Mouse (Mus musculus) stomach, embryonic 14.5 days (tissue): ENCODE measurements around the gene Wdr60. TPM values are rescaled to one million over a fixed set of nuclear protein-coding genes. Genes with fewer than 3 reads are reported as not detected.

ENCODE experiments used
- ATAC-seq: fragments of 200-750 bp; cut with Nextera tagmentation; 2 replicates; pipeline ENCODE4 v1.8.0; 2017; ENCODE audit warnings: low read depth, moderate TSS enrichment; ENCODE audit not compliant: insufficient number of reproducible peaks, insufficient read depth, low FRiP score
- H3K27ac ChIP-seq: fragments of 300-500 bp; sonication (generic); 2 replicates; pipeline ENCODE4 v1.5.1; 2014; ENCODE audit warnings: mild to moderate bottlenecking, low read length, moderate library complexity, mixed read lengths
- H3K27me3 ChIP-seq: fragments of 300-500 bp; sonication (generic); 2 replicates; pipeline ENCODE4 v1.6.1; 2014; ENCODE audit warnings: low read length, control low read depth, mixed read lengths; ENCODE audit not compliant: control insufficient read depth, insufficient read depth
- H3K36me3 ChIP-seq: fragments of 300-500 bp; sonication (generic); 2 replicates; pipeline ENCODE4 v1.6.1; 2014; ENCODE audit warnings: mild to moderate bottlenecking, control low read depth, low read length, moderate library complexity, mixed read lengths; ENCODE audit not compliant: control insufficient read depth, insufficient read depth
- H3K4me1 ChIP-seq: fragments of 300-500 bp; sonication (generic); 2 replicates; pipeline ENCODE4 v1.6.1; 2014; ENCODE audit warnings: low read length, control low read depth, mixed read lengths; ENCODE audit not compliant: control insufficient read depth, insufficient read depth
- H3K4me2 ChIP-seq: fragments of 300-500 bp; sonication (generic); replicated peaks from 2 replicates; pipeline ENCODE4 v1.6.1; 2014; ENCODE audit warnings: low read depth, low read length, control low read depth
- H3K4me3 ChIP-seq: fragments of 300-500 bp; sonication (generic); 2 replicates; pipeline ENCODE4 v1.5.1; 2014; ENCODE audit warnings: low read depth, low read length, control low read depth
- H3K9ac ChIP-seq: fragments of 300-500 bp; sonication (generic); replicated peaks from 2 replicates; pipeline ENCODE4 v1.6.1; 2014; ENCODE audit warnings: low read depth, mild to moderate bottlenecking, control low read depth, low read length, moderate library complexity, mixed read lengths
- H3K9me3 ChIP-seq: fragments of 300-500 bp; sonication (generic); 2 replicates; pipeline ENCODE4 v1.6.1; 2016; ENCODE audit warnings: low read depth, low read length, control low read depth; ENCODE audit not compliant: control insufficient read depth
- WGBS: fragments of 180-500 bp; shearing (Covaris S2); extraction: QIAGEN DNeasy Blood & Tissue Kit; methylation state at CpG from one replicate; pipeline ENCODE4 v1.1.7; 2014; 5-methylcytosine and 5-hydroxymethylcytosine counted together
- polyA plus RNA-seq: library from polyadenylated mRNA; unstranded; fragments of >200 nt; fragmentation: Nextera tagmentation; extraction: Ambion mirVana; gene quantifications from 2 replicates; pipeline ENCODE4 v1.2.1, GENCODE M21; 2014

The Wdr60 gene
- polyA plus RNA-seq, 1 experiment from 2014 or later: 23.9 TPM

DNA sequence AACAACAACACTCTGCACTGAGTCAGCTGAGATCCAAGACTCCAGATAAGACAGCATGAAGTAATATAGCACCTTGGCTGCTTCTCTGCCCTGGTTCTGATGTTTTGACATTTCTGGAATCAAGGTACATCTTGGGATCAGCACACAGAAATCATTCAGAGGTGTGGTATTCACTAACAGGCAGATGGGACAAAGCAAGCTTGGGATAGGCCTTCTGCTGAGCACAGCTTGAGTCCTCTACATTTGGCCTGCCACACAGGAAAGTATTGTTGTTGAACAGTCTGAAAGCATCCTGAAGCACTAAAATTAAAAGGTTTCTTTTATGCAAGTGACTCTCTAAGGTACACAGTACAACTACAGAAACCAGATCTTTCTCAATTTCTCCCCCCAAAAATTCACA is 68.2 kb downstream of the Wdr60 start:
- Histone ChIP-seq H3K36me3 (no peaks in the 10 kb centered on the region), H3K4me2 (no peak overlapping the region), H3K4me1 (no peaks in the 10 kb centered on the region), H3K27ac (no peak overlapping the region), H3K9ac (no peak overlapping the region), H3K4me3 (no peak overlapping the region), H3K27me3 (no peaks in the 10 kb centered on the region), H3K9me3 (no peaks in the 10 kb centered on the region)
- no peak for ATAC-seq

DNA sequence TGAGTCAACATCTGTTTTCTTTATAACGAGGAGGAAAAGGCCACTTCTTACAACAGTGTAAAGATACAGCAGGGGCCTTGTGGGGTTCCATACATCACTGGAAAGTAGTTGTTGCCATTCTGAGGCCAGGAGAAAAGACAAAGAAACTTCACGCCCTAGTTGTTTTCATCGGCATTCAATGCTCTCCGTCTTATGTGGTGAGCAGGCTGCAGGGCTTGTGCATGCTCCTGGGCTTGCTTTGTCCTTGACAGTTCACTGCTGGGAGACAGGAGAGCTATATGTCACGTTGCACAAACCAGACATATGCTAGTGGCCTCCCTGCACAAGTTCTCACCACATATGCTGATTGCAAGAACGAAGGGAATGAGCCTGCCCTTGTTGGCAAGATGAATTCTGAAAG is 68.9 kb downstream of the Wdr60 start:
- H3K27ac ChIP-seq: no peak overlapping the region
- no peaks in the 10 kb centered on the region for H3K4me1 ChIP-seq
- 60% methylated on average over 6 of the region's 6 CpGs for WGBS
- no peak overlapping the region for H3K9ac ChIP-seq
- H3K36me3 ChIP-seq: no peaks in the 10 kb centered on the region
- no peak overlapping the region for H3K4me2 ChIP-seq
- ATAC-seq: no peak
- H3K4me3 ChIP-seq: no peak overlapping the region
- no peaks in the 10 kb centered on the region for H3K27me3 ChIP-seq
- no peaks in the 10 kb centered on the region for H3K9me3 ChIP-seq

DNA sequence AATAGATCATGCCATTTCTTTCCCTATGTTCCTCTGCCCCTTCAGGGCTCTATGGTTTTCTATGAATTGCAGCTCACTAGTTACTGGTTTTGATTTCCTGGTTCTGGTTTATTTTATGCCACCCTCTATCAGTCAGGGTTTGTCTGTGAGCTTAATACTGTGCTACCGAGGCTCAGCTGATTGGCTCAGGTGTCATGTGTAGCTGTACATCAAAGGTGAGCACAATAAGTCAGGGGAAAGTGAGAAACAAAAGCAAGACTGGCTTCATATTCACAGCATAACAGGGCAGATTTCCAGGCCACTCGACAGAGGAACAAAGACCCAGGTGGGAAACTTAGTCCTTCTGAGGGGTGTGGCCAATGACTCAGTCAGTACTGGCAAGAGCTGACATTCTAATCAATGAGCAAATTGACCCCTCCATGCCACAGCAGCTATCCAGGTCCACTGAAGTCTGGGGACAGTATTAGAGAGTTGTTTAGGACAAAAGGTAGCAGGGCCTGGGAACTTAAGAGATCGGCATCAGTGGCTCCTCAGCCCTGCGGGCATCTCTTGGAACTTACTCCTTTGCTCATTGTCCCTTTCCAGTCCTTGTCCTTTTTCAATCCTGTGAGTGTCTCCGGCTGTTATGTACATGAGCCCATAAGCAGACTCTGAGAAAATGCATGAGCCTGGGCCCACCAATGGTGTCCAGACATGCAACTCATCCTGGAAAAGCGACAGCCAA is 79.4 kb downstream of the Wdr60 start:
- WGBS: 77% methylated on average over 6 of the region's 6 CpGs

DNA sequence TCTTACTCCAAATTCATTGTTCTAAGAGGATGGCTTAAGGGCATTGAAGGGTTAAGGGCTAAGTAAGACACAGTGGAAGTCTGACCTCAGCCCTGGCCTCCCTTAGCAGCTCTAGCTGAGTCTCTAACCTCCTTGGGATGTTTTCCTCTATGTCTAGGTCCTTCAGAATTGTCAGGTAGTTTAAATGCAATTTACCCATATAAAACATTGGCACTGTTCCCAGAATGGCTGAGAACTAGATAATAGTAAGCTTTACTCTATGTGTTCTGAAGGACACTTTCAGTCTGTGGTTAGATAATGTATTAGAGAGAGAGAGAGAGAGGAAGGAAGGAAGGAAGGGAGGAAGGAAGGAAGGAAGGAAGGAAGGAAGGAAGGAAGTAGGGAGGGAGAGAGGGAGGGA is 80.4 kb downstream of the Wdr60 start:
- Histone ChIP-seq H3K36me3 (no peaks in the 10 kb centered on the region), H3K4me3 (no peak overlapping the region), H3K9ac (no peak overlapping the region), H3K9me3 (no peaks in the 10 kb centered on the region), H3K27ac (no peak overlapping the region), H3K4me2 (no peak overlapping the region), H3K27me3 (no peaks in the 10 kb centered on the region), H3K4me1 (no peaks in the 10 kb centered on the region)
- no peak for ATAC-seq

More for the DNA sequence above, 79.4 kb downstream of the Wdr60 start:
- Histone ChIP-seq H3K4me3 (no peak overlapping the region), H3K9me3 (no peaks in the 10 kb centered on the region), H3K4me1 (no peaks in the 10 kb centered on the region), H3K9ac (no peak overlapping the region), H3K4me2 (no peak overlapping the region), H3K27ac (no peak overlapping the region), H3K27me3 (no peaks in the 10 kb centered on the region), H3K36me3 (no peaks in the 10 kb centered on the region)
- ATAC-seq: no peak

DNA sequence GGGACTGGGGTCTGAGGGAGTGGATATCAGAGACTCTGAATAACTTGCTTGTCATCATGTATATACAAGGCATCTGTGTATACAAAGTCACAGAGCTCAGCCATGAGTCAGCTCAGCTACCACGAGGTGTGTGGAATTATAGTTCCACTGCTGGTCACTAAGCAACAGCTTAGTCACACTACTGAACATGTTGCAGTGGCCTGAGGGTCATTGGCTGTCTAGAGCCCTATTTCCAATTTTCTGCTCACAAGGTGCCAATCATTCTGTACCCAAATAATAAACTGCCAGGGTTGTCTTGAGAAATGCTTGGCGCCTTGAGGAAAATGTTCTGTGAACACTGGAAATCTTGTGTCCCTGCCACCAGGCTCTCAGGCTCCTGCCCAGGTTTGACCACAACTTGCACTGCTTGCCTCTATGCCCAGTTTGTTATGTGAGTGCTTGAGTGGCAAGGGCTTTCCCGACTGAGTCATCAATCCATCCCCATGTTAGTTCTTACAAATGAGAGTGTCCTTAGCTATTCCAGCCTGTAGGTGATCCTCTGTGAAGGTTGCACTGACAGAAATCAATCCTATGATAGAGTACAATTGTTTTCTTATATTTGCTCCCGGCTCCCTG is 81.3 kb downstream of the Wdr60 start:
- H3K27me3 ChIP-seq: no peaks in the 10 kb centered on the region
- H3K4me1 ChIP-seq: no peaks in the 10 kb centered on the region
- H3K9ac ChIP-seq: no peak overlapping the region
- 74% methylated on average over 4 of the region's 4 CpGs for WGBS
- no peaks in the 10 kb centered on the region for H3K36me3 ChIP-seq
- no peaks in the 10 kb centered on the region for H3K9me3 ChIP-seq
- ATAC-seq: no peak
- no peak overlapping the region for H3K4me3 ChIP-seq
- H3K4me2 ChIP-seq: no peak overlapping the region
- no peak overlapping the region for H3K27ac ChIP-seq

DNA sequence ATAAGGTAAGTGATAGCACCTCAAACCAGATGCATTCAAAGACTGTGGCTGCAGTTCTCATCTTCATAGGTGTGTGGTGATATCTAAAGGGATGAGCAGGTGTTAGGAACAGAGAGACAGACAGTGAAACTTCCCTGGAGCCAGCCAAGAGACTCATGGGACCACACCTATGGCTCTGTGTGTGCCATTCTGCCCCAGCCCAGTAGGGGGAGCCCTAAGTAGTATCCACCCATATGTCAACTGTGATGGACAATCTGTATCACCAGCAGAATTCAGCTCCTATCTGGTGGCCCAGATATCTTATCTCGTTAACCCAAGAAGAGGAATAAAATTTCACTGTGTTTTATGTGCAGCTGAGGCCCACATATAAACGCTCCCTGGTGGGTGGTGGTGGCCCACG is 85.9 kb downstream of the Wdr60 start:
- Histone ChIP-seq H3K36me3 (no peaks in the 10 kb centered on the region), H3K27me3 (no peaks in the 10 kb centered on the region), H3K4me1 (no peaks in the 10 kb centered on the region), H3K4me2 (no peak overlapping the region), H3K9me3 (no peaks in the 10 kb centered on the region), H3K4me3 (no peak overlapping the region), H3K27ac (no peak overlapping the region), H3K9ac (no peak overlapping the region)
- WGBS: 92% methylated on average over 3 of the region's 3 CpGs
- ATAC-seq: no peak

DNA sequence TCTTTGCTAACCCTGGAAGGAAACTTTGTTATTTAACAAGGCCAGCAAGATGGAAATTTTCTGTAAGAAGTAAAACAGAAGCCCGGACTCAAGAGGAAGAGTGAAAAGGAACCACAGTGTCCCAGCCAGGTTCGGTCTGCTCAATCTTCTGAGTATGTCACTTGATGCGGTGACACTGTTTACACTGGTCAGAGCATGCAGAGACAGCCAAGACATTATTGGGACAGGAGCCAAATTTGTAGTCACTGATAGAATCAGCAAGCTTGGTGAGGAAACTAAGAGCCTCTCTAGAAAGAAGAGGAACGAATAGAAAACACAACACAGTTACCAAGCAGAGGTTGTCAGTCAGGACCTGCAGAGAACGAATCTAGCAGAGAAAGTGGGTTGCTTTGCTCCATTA is 93.2 kb downstream of the Wdr60 start:
- Histone ChIP-seq H3K4me3 (no peak overlapping the region), H3K9me3 (no peaks in the 10 kb centered on the region), H3K9ac (no peak overlapping the region), H3K27ac (no peak overlapping the region), H3K4me2 (no peak overlapping the region), H3K4me1 (no peaks in the 10 kb centered on the region), H3K27me3 (no peaks in the 10 kb centered on the region), H3K36me3 (no peaks in the 10 kb centered on the region)
- no peak for ATAC-seq
- 51% methylated on average over 5 of the region's 5 CpGs for WGBS

DNA sequence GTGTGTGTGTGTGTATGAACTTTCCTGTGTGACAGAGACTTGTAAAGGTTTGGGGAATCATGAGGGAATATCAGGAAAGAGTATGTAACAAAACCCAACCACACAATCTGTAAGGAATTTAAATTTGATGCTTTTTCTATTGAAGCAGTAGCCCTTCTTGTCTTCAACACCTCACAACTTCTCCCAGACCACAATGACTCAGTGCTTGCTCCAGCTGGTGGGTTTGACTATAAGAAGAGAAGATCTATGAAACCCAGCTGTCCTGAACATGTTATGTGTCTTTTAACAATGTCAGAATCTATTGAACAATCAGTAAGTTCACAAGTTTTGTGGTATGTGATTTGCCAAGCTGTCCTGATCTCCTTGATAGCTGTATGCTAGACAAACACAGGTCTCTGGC is 97.5 kb downstream of the Wdr60 start:
- H3K4me2 ChIP-seq: no peak overlapping the region
- H3K4me1 ChIP-seq: no peaks in the 10 kb centered on the region
- H3K4me3 ChIP-seq: no peak overlapping the region
- ATAC-seq: no peak
- no peak overlapping the region for H3K27ac ChIP-seq
- no peak overlapping the region for H3K9ac ChIP-seq
- no peaks in the 10 kb centered on the region for H3K9me3 ChIP-seq
- no peaks in the 10 kb centered on the region for H3K36me3 ChIP-seq
- H3K27me3 ChIP-seq: no peaks in the 10 kb centered on the region

DNA sequence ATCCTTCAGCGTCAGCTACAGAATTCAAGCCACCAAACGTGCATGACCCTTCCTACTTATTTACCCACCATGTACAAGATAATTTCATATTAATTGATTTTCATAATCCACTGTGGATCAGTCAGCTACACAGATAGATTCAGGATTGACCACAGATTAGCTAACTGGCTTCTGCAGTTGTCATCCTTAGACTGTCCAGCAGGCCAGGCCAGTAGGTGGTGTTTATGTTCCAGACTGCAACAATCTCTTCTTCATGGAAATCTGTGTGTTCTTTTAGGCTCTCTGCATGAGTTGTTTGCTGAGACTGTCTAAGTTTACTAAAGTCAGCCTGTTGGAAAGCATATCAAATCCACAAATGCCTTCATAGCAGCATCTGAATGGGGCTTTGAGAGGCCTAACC is 103.1 kb downstream of the Wdr60 start:
- Histone ChIP-seq H3K4me1 (no peaks in the 10 kb centered on the region), H3K9me3 (no peaks in the 10 kb centered on the region), H3K27ac (no peak overlapping the region), H3K36me3 (no peaks in the 10 kb centered on the region), H3K4me2 (no peak overlapping the region), H3K4me3 (no peak overlapping the region), H3K9ac (no peak overlapping the region), H3K27me3 (no peaks in the 10 kb centered on the region)
- WGBS: 66% methylated on average over 2 of the region's 2 CpGs
- no peak for ATAC-seq
